Mouse (Mus musculus) brain, embryonic 18.5 days (tissue): ENCODE measurements at regions not wholly inside any gene's neighbourhood (a gene's known extent, or its start where the extent isn't known, plus 50 kb on each side); places are given as distances from the start of the nearest gene placed in this dataset.

Experiments used
- DNase-seq: peaks from one replicate; pipeline ENCODE4 v3.0.0-alpha.2; 2012; ENCODE audit warnings: low read depth, low spot score

GRCm38 (mm10) chr15:59138393-59139107, 249.5 kb downstream of the Gm49356 start:
- DNase-seq = no peak

GRCm38 (mm10) chr15:59141621-59142020, 252.5 kb downstream of the Gm49356 start:
- no peak for DNase-seq

- no peak for DNase-seq
Observed at GRCm38 (mm10) chr15:59142481-59142880, 253.4 kb downstream of the Gm49356 start.

GRCm38 (mm10) chr15:59143891-59144290, 254.8 kb downstream of the Gm49356 start:
- no peak for DNase-seq

DNA sequence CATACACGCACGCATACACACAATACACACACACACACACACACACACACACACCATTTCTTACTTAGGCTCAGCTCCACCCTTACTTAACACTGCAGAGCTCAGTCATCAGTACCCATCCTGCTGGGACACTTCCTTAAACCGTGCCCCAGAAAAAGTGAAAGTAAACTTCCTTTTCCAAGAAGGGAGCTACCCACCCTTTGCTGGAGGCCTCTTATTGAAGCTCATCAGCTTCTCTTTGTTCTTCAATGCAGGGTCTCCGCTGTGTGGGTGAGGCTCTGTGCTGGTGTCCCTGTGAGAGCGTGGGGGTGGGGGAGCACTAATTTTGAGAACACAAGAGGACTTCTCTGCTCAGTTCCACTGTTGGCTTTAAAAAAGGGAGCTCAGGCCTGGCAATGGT, 256.6 kb downstream of the Gm49356 start:
- DNase-seq = no peak

DNA sequence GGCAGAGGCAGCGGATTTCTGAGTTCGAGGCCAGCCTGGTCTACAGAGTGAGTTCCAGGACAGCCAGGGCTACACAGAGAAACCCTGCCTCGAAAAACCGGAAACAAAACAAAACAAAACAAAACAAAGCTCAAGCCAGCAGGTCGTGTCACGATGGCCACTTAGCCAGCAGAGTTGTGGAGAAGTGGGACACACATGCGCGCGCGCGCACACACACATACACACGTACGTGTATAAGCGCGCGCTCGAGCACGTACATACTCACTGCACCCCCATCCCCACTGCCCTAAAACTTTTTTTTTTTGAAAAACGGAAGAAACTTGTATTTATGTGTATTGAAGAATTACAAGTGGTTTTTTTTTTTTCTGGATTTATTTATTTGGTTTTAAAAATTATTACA, 257.0 kb downstream of the Gm49356 start:
- DNase-seq = no peak

GRCm38 (mm10) chr15:59146586-59147085, 257.5 kb downstream of the Gm49356 start:
- no peak for DNase-seq

- no peak for DNase-seq
Observed at GRCm38 (mm10) chr15:59148531-59148930, 259.4 kb downstream of the Gm49356 start.

GRCm38 (mm10) chr15:59151506-59151905, 262.4 kb downstream of the Gm49356 start:
- DNase-seq = no peak

DNA sequence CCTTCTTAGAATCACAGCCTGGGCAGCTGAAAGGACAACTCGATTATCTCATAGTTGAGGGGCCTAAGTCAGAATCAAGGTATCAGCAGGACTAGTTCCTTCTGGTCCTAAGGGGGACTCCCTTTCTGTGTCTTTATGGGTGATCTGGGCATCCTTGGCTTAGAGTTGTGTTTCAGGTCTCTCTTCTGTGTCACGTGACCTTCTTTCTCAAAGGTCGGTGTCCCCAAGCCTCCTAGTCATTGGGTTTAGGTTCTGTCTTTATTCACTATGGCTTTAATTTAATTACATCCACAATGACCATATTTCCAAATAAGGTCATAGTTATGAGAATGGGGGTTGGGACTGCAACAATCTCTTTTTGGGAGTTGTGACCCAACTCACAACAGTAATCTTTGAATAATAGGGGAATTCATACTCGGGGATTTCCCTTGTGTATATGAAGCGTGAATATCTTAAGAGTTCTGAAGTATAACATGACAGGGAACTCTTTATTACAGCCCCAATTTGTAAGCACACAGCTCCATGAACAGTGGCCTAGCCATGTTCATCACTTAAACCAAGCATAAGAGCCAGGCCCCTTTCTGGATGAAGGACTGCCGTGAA, 263.8 kb downstream of the Gm49356 start:
- no peak for DNase-seq

- DNase-seq = no peak
Observed at GRCm38 (mm10) chr15:59153416-59154250, 264.5 kb downstream of the Gm49356 start.

- peak; percentile 42 for DNase-seq
Observed at GRCm38 (mm10) chr15:59154407-59155288, 265.6 kb downstream of the Gm49356 start.

- no peak for DNase-seq
Observed at GRCm38 (mm10) chr15:59155289-59155623, 266.2 kb downstream of the Gm49356 start.

- DNase-seq = no peak
Observed at GRCm38 (mm10) chr15:59156328-59156727, 267.2 kb downstream of the Gm49356 start.

DNA sequence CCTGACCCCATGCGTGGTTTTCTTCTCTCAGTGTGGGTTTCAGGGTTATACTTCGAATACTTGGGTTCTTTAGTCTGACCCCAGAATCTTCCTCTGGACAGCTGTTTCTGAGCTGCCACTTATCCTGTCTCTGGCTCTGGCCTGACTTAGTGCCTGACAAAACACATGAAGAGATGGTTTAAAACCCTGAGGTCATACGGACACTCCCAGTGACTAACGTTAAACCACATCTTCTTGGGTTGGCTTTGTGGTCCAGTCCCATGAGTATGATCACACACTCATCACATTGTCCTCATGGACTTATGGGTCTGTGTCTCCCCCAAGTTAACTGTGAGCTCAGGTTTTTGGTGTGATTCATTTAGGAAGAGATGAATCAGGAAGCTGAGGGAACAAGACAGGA, 269.7 kb downstream of the Gm49356 start:
- no peak for DNase-seq

- no peak for DNase-seq
Observed at GRCm38 (mm10) chr15:59160931-59161920, 272.1 kb downstream of the Gm49356 start.

- no peak for DNase-seq
Observed at GRCm38 (mm10) chr15:59167937-59168659, 279.0 kb downstream of the Gm49356 start.

GRCm38 (mm10) chr15:59168660-59169170, 279.6 kb downstream of the Gm49356 start:
- no peak for DNase-seq

DNA sequence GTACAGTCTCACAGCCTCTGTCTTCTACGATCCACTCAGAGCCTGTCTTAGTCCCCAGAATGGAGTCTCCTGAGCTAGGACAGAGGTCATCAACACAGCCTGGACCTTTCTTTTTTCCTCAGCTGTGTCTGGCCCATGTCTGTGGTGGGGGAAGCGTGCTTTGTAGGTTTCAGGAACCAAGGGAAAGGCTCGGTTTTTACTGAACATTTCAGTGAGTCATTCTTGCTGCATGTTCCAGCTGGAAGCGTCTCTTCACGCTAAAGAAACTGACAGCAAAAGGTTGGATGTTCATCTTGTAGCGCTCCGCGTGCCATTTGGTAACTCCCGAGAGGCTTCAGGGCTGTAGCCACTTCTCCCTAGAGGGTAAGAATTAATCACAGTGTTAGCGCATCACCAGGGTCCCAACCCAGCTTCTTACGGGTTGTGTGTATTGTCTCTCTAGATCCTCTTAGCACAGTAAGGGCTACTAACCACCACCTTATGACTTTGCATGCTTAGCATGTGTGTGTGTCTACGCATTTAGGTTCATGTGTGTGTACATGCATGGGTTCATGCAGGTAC, 280.2 kb downstream of the Gm49356 start:
- DNase-seq = no peak
